Mouse (Mus musculus): ENCODE results near the gene Tlr9. TPM values are rescaled to one million over a fixed set of nuclear protein-coding genes. Genes with fewer than 3 reads are reported as not detected.
A peak's percentile ranks its signal among the peaks of the same experiment; 100 is the strongest.

Tlr9 gene
- total RNA-seq, 2 experiments from 2014 or later = 1.2 to 1.5 TPM

GRCm38 (mm10) chr9:106232956-106233355, 10.6 kb downstream of the Tlr9 start:
- peak; percentile 57 for DNase-seq

- peak; percentile 4 for DNase-seq
Measured at GRCm38 (mm10) chr9:106233953-106234352, 11.6 kb downstream of the Tlr9 start.

DNA sequence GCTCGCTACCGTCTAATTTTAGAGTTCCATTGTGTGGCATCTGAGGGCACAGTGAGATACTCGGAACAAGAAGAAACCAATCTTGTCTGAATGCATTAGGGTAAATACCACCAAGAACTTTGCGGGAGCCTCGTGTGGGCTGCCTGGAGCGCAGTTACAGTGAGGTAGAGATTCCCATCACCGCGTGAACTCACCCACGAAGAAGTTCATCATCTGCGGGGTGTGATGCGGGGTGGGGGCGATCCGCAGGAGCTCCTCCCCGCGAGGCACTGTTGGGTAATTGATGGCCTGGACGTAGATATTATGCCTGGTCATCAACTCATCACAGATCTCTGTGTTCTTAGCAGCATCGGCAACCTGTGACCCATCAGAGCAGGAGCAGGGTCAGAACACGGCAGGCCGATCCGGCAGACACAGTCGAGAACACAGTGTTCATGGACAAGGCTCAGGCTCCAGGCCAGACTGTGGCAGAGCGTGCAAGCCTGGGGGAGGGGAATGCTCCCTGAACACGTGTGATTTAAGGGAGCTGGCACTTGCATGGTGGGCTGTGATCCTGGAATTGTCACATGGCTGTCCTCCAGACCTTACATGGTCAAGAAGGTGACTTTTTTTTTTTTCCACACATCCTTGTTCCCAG, 12.9 kb downstream of the Tlr9 start:
- DNase-seq = peak; percentile 60

DNA sequence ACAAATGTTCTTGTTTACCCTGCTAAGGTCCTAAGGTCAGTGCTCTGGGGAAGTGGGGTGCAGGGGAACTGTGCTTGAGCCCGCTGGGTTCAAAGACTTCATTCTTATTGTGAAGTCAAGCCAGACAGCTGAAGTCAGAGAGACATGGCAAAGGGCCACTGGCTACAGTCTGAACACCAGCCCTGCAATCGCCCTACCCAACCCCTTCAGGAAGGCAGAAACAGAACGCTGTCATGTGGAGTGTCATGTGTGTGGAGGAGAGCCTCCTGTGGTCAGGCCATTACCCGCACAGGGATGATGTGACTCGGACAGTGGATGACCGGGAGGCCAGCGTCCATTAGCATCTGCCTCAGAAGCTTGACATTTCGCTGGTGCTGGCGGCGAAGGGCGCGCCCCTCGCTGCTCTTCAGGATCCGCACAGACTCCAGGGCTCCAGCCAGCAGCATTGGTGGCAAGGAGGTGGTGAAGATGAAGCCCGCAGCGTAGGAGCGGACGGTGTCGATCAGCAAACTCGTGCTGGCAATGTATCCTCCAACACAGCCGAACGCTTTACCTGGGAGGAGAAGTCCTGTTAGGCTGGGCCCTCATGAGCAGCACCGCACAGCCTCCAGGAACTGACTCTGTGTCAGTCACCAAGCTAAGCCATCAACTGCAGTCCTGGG, 13.9 kb downstream of the Tlr9 start:
- DNase-seq = peak; percentile 49

- peak; percentile 27 for DNase-seq
Measured at GRCm38 (mm10) chr9:106236818-106237211, 14.4 kb downstream of the Tlr9 start.

DNA sequence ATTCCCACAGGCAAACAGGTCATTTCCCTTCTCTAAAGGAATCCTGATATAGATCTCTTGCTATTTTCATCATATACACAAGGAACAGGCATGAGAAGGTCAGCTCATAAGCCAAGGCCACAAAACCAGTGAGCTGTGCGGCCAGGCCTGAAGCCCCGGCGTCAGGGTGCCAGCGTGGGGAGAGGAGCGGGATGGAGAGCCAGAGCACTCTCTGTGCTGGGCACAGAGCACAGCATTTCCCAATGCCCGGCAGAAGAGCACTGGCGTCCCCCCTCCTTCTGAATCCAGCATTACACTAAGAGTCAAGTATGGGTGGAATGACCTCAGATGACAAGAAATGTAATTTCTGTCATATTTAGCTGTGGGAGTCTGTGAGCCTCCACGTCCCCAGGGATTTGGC, 15.0 kb downstream of the Tlr9 start:
- DNase-seq = peak; percentile 57

DNA sequence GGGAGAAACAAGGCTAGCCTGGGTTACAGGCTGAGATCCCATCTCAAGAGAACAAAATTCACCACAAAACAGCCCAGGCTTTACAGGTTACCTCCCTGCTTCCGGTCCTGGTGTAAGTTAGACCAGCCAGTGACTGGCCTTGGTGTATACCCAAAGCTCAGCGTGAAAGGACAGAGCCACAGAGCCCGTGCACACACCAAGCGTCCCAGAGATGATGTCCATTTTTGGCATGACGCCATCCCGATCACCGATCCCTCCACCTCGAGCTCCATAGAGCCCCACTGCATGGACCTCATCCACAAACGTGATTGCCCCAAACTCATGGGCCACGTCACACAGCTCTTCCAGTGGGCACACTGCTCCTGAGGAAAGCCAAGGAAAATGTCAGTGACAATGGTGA, 15.5 kb downstream of the Tlr9 start:
- no peak for DNase-seq

DNA sequence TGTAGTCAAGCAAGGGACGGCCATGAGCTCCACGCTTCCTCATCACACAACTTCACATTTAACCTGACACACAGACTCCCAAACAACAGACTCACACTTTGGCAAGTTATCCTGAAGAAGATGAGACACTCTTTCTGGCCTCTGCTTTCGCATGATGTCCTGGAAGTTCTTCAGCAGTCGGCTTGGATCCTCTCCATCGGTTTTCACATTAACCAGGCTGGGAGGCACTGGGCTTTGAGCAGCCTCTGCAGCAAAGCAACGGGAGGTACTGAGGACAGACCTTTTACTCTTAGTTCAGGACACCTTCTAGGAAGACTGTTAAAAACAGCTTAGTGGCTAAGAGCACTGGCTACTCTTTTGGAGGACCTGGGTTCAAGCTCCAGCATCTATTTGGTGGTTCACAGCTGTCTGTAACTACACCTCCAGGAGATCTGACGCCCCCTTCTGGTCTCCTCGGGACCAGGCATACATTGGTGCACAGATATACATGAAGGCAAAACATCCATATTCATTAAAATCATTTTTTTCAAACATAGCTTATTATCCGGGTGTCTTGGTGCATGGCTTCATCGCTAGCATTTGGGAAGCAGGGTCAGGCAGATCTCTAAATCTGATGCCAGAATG, 19.3 kb downstream of the Tlr9 start:
- no peak for DNase-seq

DNA sequence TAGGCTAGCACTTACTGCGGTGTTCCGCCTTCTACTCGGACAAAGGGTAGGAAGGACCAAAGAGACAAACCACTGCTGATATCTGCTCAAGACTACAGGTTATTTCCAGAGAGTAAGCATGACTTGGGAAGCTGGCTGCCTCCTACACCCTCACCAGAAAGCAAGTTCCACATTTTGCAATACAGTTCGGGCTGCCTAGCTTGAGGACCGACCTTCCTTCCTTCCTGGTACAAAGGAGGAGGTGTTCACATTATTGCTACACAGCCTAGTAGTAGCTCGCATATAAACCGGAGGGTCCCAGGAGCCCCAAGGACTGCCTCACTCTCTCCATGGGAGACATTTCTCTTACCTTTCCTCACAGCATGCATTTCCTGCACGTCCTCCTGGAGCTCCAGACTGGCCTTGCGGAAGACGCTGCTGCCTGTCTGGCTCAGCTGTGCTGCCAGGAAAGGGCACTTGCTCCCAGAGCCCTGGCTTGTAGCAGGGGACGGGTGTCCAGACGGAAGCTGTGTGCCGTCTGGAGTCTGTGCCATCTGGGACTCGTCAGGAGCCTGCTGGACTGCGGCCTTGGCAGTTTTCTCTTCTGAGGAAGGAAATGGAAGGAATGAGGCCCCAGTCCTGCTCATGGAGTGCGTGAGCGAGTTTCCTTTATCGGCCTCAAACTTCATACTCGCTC, 20.6 kb downstream of the Tlr9 start:
- DNase-seq = peak; percentile 76

DNA sequence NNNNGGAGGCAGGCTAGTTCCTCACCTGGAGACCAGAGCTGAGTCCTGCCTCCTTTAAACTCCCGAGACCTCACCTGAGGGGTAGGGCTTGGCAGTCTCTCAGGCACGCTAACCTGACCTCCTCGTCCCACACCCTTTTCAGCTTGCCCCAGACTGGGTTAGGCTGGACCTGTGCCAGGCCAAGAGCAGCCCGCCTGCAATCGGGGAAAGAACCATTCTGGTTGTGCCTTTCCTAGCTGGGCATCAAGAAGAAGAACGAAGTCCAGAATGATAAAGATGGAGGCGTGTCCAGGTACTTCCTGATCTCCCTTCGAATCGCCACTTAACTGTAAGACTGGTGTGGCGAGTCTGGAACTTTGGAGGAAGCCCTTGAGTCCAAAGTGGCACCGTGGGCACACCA, 27.2 kb downstream of the Tlr9 start:
- peak; percentile 23 for DNase-seq

DNA sequence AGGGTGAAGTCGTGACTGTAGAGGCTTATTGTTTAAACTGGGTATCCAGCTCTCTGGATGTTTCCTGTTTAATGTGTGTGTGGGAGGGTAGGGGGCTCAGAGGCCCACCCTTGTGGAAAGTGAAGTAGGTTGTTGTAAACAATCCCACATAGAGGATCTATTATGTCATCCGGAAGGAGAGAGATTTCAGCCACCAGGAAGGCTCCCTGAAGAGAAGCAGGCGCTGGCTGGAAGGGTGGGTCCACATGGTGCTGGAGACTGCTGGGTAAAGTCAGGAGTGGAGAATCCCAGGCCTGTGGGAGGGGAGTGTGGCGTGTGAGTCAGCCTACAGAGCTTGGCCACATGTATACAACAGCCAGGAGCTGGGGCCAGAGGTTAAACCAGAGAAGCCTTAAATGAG, 27.8 kb downstream of the Tlr9 start:
- peak; percentile 37 for DNase-seq

GRCm38 (mm10) chr9:106251066-106251465, 28.7 kb downstream of the Tlr9 start:
- DNase-seq = peak; percentile 50

DNA sequence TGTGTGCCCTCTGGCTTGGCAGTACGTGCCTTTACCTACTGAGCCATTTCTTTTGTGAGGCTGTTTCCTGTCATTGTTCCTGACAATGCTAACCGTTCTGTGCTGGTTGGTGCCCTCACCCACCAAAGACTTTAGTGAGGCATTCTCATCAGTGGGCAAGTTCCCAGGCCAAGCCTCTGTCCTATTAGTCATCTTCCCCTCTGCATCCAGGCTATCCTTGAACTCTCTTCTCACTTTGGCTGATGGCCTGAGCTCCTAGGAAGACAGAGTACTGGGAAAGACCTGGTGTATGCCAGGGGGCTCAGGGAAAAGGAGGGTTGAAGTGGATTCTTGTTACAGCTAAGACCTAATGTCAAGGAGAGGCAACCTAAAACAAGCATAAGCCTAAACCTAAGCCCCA, 31.6 kb downstream of the Tlr9 start:
- peak; percentile 58 for DNase-seq

- DNase-seq = no peak
Measured at GRCm38 (mm10) chr9:106258412-106258811, 36.0 kb downstream of the Tlr9 start.

DNA sequence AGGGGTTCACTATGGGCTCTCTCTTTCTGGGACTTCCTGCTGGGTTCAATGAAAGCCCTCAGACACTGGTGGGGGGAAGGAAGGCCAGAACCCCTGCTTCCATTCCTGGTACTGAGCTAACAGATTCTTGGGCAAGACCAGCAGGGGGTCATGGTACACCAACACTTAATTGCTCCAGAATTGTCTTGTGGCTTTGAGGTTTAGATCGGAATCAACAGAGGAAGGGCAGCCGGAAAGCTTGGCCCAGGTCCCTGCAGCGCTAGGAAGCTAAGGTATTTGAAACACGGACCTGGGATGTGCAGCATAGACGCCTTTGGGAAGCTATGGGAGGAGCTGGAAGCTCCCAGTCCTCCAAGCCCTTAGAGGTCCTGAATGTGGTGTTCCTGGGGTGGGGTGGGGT, 36.6 kb downstream of the Tlr9 start:
- no peak for DNase-seq

GRCm38 (mm10) chr9:106261058-106261457, 38.7 kb downstream of the Tlr9 start:
- DNase-seq = no peak

DNA sequence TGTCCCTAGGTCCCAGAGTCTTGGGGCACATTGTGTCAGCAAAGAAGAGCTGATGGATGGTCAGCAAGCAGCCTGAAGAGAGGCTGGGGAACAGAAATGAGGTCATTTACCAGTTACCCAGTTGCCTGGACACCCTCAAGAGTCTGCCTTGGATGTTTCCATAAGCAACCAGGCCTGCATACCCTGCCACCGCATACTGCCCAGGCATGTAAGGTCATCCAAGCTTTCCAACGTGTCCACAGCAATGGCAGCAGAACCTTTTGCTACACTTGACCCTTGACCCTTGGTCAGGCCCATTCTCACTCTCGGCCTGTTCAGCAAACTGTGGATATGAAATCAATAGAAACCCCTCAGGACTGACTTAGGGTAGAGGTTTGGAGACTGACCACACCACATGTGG, 39.1 kb downstream of the Tlr9 start:
- DNase-seq = no peak

DNA sequence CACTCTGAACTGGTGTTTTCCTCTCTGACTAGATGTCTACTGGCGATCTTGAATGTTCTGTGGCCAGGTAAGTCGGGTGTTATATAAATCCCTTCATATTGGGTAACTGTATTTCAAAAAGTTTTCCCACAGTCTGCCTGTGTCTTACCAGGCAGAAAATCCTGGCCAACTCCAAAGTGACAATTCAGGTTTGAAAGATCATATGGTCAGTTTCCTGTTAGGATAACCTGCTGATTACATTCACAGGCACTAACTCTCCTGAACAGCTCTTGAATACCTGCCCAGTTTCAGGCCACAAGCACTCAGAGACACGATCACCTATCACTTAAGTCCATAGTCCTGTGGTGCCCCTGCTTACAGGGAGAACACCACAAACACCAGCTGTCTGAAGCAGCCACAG, 39.7 kb downstream of the Tlr9 start:
- no peak for DNase-seq

DNA sequence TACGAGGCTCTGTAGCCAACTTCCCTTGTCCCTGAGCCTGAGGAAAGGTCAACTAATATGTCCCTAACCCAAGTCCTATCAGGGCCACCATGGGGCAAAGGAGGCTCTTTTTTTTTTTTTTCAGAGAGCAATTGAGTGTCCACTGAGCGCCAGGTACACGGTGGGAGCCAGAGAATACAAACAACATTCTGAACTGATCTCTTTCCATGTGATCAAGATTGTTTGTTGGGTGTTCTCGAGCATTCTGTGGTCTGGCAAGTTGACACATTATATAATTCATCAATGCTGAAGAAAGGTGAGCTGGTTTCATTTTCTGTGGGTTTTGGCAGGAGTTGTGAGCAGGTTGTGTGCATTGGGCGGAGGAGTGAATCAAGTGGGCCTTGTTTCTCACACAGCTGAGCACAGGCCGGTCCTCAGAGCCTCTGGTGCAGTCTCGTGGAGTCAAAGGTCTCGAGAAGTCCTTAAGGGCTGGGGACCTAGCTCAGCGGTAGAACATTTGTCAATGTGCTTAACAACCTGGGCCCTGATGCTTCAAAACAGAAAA, 41.1 kb downstream of the Tlr9 start:
- DNase-seq = no peak

GRCm38 (mm10) chr9:106265358-106266075, 43.1 kb downstream of the Tlr9 start:
- peak; percentile 81 for DNase-seq

DNA sequence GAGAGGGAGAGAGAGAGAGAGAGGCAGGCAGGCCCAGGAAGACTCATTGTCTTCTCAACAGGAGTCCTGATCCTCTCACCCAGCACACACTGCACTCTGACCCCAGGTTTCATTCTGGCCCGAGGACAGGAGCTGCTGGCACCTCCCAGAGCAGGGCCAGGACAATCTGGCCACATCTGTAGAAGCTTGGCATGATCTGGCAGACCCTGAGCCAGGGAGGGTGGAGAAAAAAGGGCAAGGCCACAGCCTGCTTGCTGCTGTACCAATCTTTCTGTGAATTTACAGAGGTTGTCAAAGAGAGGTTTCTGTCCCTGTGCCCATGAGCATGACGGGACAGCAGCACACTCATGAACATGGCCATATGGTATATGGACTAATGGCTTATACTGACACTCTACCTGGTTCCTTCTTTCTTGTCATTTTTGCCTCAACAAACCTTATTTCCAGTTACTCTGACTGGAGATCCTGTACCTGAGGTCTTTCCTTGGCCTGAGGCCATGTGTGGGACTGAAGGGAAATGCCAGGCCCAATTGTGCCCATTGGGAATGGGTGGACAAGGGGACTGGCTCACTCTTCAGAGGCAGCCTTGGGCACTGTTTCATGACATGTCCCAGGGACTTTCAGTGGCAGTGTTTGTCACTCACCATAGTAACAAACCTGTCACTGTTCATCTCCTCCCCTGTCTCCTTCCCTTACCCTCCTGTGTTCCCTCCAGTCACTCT, 44.7 kb downstream of the Tlr9 start:
- peak; percentile 87 for DNase-seq

DNA sequence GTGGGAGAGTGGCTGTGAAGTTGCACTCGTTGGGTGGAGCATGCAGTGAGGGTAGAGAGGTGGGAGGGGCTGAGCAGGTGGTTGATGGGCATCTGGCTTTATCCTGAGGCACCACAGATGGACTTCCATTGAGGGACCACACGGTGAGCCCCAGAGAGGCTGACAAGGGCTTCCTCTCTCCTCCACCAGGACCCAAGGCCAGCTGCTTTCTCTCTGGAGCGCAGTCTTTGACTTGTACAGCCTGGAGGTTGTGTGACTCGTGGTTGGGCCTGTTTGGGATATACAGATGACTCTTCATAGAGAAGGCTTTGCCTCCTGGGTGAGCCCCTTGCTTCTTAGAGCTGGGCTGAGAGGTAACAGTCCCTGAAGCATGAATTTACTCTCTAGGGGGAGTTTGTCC, 46.0 kb downstream of the Tlr9 start:
- peak; percentile 43 for DNase-seq
